Mouse (Mus musculus): Measurements from ENCODE around the gene Eif5.

- TF ChIP-seq POLR2A (IDR thresholded peaks at IDR 0.05; ENCODE audit: extremely low read depth, insufficient read depth, low read length) (no peak), CTCF (IDR thresholded peaks at IDR 0.05; ENCODE audit: low read depth, low read length) (no peak)
Measured at GRCm38 (mm10) chr12:111558655-111559054, 20.8 kb downstream of the Eif5 start.

Data from liver, adult 2 months (tissue).